Mouse (Mus musculus) C2C12 (cell line): ENCODE data around the gene Rabggta.

Experiments
- CTCF ChIP-seq: IDR thresholded peaks from one replicate; pipeline ENCODE4 v1.5.1; 2011; ENCODE audit not compliant: control insufficient read depth, insufficient read depth, insufficient read length
- MAX ChIP-seq: IDR thresholded peaks from one replicate; pipeline ENCODE4 v1.6.1; 2011; ENCODE audit warnings: mild to moderate bottlenecking, control low read depth

GRCm38 (mm10) chr14:55689433-55689832 is 32.6 kb downstream of the Rabggta start:
- TF ChIP-seq CTCF (no peak), MAX (no peak)
